Mouse (Mus musculus) cerebral cortex, adult 2 months (tissue): ENCODE results near the gene Mad1l1.

ENCODE experiments used
- WGBS: fragments of 180-500 bp; shearing (Covaris S2); methylation state at CpG from one replicate; pipeline ENCODE4 v1.1.7; 2018; 5-methylcytosine and 5-hydroxymethylcytosine counted together

Gene Mad1l1

DNA sequence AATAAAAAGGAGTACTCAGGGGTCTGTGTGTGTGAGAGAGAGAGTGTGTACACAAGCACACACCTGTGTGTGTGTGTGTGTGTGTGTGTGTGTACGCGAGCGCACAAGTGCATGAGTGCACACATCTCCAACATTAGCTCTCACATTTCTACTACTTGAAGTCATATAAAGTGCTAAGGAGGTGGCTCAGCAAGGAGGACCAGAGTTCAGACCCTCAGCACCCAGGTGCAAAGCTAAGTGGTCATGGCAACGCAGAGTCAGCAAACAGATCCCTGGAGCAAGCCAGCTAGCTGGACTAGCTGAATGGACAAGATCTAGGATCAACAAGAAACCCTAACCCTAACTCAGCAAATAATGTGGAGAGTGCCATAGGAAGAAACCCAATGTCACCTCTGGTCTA is 139.0 kb downstream of the Mad1l1 start:
- 97% methylated on average over 4 of the region's 4 CpGs for WGBS

DNA sequence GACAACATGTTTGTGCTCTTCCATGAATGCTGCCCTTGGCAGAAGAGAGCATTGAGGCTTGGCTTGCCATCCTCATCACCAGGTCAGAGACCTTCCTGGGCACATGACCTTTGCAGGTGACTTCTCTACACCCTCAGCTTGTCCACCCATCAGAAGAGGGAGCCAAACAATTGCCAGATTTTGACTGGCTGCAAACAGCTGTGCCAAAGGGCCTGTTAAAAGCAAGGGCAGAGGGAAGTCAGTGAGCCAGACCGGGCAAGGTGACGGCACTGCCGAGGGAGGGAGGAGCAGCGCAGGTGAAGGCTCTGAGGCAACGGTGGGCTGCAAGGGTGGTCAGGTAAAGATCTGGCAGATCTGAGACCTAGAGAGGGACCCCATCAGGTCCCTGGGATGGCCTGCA is 141.3 kb downstream of the Mad1l1 start:
- 98% methylated on average over 5 of the region's 5 CpGs for WGBS

DNA sequence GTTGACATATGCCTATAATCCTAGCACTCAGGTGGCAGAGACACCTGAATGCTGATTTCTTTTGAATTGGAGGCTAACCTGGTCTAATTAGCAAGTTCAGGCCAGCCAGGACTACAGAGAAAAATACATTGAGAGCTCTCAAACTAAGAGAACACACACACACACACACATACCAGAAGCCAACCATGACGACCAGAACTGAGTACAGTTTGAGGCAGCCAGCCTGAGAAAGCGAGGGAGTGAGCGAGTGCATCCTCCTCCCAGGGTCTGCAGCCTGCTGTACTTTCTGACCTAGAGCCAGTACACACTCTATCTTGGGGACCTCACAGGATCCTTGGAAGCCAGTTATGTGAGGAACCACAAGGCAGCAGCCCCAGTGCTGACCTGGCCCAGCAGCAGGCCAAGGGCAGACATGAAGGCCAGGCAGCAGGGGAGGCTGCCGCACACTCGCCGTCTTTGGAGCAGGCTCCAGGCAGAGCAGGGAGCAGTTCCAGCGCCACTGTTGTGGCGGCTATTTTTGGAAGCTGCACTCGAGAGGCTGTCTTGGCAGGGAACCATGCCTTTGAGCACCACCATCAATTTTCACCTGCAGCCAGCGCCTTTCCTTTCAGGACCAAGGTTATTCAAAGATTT is 143.2 kb downstream of the Mad1l1 start:
- WGBS, result 37% methylated on average over 10 of the region's 10 CpGs

- WGBS, result 95% methylated on average over 8 of the region's 8 CpGs
These were observed 143.8 kb downstream of the Mad1l1 start for GRCm38 (mm10) chr5:140177582-140177981.

GRCm38 (mm10) chr5:140176370-140176769 is 145.0 kb downstream of the Mad1l1 start:
- 93% methylated on average over 3 of the region's 3 CpGs for WGBS

DNA sequence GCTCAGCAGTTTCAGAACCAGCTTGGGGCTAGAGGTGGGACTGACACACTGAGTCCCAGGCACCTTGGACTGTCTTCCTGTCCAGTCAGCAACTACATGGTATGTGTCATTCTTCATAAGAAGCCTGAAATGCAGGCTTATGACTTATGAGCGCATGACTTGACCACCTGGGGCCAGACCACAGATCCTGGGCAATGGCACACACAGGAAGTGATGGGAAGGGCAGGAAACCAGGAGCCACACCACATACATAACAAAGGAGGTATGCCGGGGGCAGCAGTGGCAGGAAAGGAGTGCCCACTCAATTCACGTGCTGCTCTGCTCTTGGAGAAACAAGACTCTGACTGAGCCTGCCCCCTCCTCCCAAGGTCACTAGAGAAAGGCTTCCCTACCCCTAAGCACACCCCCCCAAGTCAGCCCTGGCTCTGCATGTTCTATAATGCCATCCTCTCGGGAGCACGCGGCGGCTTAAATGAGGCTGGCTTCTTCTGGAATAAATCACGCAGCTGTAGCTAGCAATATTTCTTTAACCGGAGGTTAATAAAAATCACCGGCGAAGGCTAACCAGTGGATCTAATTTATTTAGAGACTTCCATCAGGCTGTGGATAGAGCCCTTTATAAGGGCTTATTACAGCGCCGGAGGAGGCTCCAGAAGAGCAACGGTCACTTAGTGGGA is 146.4 kb downstream of the Mad1l1 start:
- 93% methylated on average over 14 of the region's 14 CpGs for WGBS

DNA sequence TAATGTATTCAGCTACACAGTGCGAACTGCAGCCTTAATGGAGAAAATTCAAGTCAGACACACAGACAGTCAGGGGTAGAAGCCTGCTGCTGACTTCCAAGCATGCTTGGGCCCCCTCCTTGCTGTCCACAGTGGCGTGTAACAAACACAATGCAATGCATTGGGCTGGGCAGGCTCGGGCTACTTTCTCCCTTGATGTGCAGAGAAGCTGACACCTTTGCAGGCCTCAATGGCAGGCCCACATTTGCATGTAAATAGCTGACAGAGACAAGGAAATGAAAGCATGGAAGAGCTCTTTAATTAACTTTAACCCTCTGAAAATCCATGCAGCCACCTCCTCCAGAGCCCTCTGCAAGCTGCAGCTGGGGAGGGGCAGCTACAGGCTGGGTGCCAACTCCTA is 147.3 kb downstream of the Mad1l1 start:
- WGBS, result 80% methylated on average over 3 of the region's 3 CpGs

- WGBS, result 91% methylated on average over 4 of the region's 4 CpGs
These were observed 148.2 kb downstream of the Mad1l1 start for GRCm38 (mm10) chr5:140173181-140173580.

- 92% methylated on average over 1 of the region's 1 CpGs for WGBS
These were observed 149.6 kb downstream of the Mad1l1 start for GRCm38 (mm10) chr5:140171710-140172109.

- 88% methylated on average over 6 of the region's 6 CpGs for WGBS
These were observed 153.8 kb downstream of the Mad1l1 start for GRCm38 (mm10) chr5:140167531-140167930.

DNA sequence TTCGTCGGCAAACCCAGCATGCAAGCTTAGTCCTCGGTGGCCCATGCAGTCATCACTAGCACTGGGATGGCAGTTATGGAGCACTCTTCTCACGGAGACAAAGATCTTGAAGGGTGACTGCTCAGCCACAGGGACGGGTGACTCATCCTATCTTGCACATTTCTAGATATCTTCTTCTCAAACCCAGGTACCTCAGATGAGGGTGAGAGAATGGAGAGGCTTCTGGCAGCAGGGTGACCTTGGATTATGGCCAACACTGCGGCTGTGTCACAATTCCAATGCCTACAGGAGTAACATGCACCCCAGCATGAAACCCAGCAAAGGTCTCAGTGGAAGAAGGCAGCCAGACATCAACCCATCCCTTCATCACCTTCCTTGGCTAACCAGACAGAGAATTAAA is 154.3 kb downstream of the Mad1l1 start:
- WGBS, result 93% methylated on average over 6 of the region's 6 CpGs

- WGBS, result 90% methylated on average over 6 of the region's 6 CpGs
These were observed 157.4 kb downstream of the Mad1l1 start for GRCm38 (mm10) chr5:140163947-140164346.

- 95% methylated on average over 6 of the region's 6 CpGs for WGBS
These were observed 159.1 kb downstream of the Mad1l1 start for GRCm38 (mm10) chr5:140162071-140162845.

GRCm38 (mm10) chr5:140159007-140159406 is 162.3 kb downstream of the Mad1l1 start:
- WGBS, result 93% methylated on average over 4 of the region's 4 CpGs

GRCm38 (mm10) chr5:140157886-140158627 is 163.3 kb downstream of the Mad1l1 start:
- WGBS, result 100% methylated on average over 1 of the region's 1 CpGs

DNA sequence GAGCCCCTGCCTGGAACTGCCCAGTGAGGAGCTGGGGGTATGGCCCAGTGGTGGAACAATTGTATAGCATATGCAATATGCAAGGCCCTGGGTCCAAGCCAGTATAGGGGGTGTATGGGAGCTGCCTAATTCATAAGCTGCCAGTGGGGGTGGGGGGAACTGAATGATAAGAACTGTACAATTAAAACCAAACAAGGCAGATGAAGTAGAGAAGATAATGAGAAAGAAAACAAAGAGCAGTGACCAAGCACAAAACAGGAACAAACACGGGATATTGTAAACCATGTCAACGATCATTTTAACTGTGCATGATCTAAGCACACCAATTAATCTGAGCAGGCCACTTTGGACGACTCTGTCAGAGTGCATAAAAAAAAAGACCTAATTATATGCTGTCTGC is 167.2 kb downstream of the Mad1l1 start:
- 73% methylated on average over 3 of the region's 3 CpGs for WGBS

GRCm38 (mm10) chr5:140151871-140152270 is 169.5 kb downstream of the Mad1l1 start:
- 44% methylated on average over 2 of the region's 2 CpGs for WGBS

- 69% methylated on average over 2 of the region's 2 CpGs for WGBS
These were observed 170.2 kb downstream of the Mad1l1 start for GRCm38 (mm10) chr5:140151180-140151579.

GRCm38 (mm10) chr5:140150694-140151093 is 170.7 kb downstream of the Mad1l1 start:
- WGBS, result 97% methylated on average over 2 of the region's 2 CpGs

DNA sequence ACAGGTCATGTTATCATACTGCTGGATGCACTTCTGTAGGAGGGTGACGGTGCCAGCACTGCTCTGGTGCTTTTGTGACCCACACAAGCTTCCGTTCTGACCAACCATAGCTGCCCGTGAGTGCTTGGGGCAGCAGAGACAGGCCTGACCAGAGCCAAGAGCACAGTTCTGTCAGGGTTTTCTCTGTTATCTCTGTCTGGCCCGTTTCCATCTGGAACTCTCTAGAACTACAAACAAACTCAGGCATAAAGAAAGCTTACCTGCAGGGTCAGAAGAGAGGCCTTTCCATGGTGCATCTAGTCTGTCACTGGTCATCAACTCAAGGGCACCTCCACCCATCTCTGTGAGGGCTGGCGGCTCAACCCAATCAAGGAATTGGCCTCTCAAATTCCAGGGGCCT is 171.2 kb downstream of the Mad1l1 start:
- 90% methylated on average over 5 of the region's 5 CpGs for WGBS

- 56% methylated on average over 4 of the region's 4 CpGs for WGBS
These were observed 172.1 kb downstream of the Mad1l1 start for GRCm38 (mm10) chr5:140149298-140149697.

DNA sequence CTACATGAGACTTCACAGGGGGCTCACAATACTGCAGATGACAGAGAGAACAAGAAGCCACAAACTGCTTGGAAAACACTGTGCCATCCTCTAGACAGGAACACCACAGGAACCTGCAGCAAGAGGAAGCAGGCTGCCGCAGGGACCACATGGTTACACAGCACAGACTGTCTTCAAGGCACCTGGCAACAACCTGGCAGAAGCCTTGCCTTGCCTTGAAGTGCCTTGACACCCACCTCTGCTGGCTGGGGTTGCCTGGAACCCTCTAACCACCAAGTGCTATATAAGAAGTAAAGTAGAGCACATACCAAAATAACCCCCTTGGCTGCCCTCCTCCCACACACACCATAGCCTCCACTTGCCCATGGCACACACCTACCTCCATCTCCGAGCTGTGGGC is 177.8 kb downstream of the Mad1l1 start:
- WGBS, result 59% methylated on average over 2 of the region's 2 CpGs
